Mouse (Mus musculus): ENCODE measurements around the gene Galk2.

DNA sequence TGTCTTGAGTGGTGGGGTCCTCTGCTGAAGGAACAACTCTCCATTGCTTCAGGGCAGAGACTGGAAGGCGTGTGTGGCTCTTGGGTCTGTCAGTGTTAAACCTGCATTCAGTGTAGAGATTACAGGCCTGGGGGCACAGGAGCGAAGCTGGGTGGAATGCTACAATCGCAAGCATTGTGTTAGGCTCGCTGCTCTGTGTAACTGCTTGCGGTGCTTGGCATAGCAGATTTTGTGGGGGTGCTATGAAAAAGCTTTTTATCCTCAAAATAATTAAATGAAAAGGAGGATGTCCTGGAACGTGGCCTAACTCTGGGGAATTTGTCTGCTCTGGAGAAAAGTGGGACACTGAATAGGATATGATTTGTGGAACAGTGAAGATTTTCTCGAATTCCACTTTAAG is 49.4 kb upstream of the Galk2 start:
- TF ChIP-seq TAL1 (IDR thresholded peaks at IDR 0.05; ENCODE audit: low read length) (no peak), GATA1 (IDR thresholded peaks at IDR 0.05; ENCODE audit: low read length) (no peak)

Measured in erythroblast, embryonic 14.5 days (primary cell).